Mouse (Mus musculus) midbrain, embryonic 14.5 days (tissue): ENCODE results near the gene Oscp1. TPM values are rescaled to one million over a fixed set of nuclear protein-coding genes. Genes with fewer than 3 reads are reported as not detected.
A peak's percentile ranks its signal among the peaks of the same experiment; 100 is the strongest.

Experiments used
- ATAC-seq: fragments of 200-750 bp; cut with Nextera tagmentation; 2 replicates; pipeline ENCODE4 v1.8.0; 2017; ENCODE audit warnings: moderate number of reproducible peaks, moderate library complexity; ENCODE audit not compliant: low FRiP score, low TSS enrichment
- DNase-seq: peaks from one replicate; pipeline ENCODE4 v3.0.0-alpha.2; 2015
- H3K27ac ChIP-seq: fragments of 300-500 bp; sonication (generic); replicated peaks from 2 replicates; pipeline ENCODE4 v1.5.1; 2014; ENCODE audit warnings: mild to moderate bottlenecking, low read depth, low read length, moderate library complexity
- H3K27me3 ChIP-seq: fragments of 300-500 bp; sonication (generic); 2 replicates; pipeline ENCODE4 v1.6.1; 2014; ENCODE audit warnings: low read length, control low read depth, mixed read lengths; ENCODE audit not compliant: control insufficient read depth, insufficient read depth
- H3K36me3 ChIP-seq: fragments of 300-500 bp; sonication (generic); 2 replicates; pipeline ENCODE4 v1.6.1; 2014; ENCODE audit warnings: low read length, control low read depth; ENCODE audit not compliant: control insufficient read depth, insufficient read depth
- H3K4me1 ChIP-seq: fragments of 300-500 bp; sonication (generic); 2 replicates; pipeline ENCODE4 v1.6.1; 2014; ENCODE audit warnings: mild to moderate bottlenecking, antibody characterized with exemption, low read length, control low read depth; ENCODE audit not compliant: control insufficient read depth, insufficient read depth
- H3K4me2 ChIP-seq: fragments of 300-500 bp; sonication (generic); 2 replicates; pipeline ENCODE4 v1.6.1; 2014; ENCODE audit warnings: mild to moderate bottlenecking, low read length, moderate library complexity
- H3K4me3 ChIP-seq: fragments of 300-500 bp; sonication (generic); replicated peaks from 2 replicates; pipeline ENCODE4 v1.5.1; 2014; ENCODE audit warnings: low read depth, low read length
- H3K9ac ChIP-seq: fragments of 300-500 bp; sonication (generic); replicated peaks from 2 replicates; pipeline ENCODE4 v1.6.1; 2014; ENCODE audit warnings: mild to moderate bottlenecking, low read length, moderate library complexity
- H3K9me3 ChIP-seq: fragments of 300-500 bp; sonication (generic); 2 replicates; pipeline ENCODE4 v1.6.1; 2016; ENCODE audit warnings: low read length, control low read depth, mixed read lengths; ENCODE audit not compliant: control insufficient read depth
- WGBS: fragments of 180-500 bp; shearing (Covaris S2); extraction: QIAGEN DNeasy Blood & Tissue Kit; methylation state at CpG from one replicate; pipeline ENCODE4 v1.1.7; 2014; 5-methylcytosine and 5-hydroxymethylcytosine counted together
- polyA plus RNA-seq: library from polyadenylated mRNA; unstranded; fragments of >200 nt; fragmentation: Nextera tagmentation; extraction: Ambion mirVana; gene quantifications from 2 replicates; pipeline ENCODE4 v1.2.1, GENCODE M21; 2014

Oscp1 gene
- polyA plus RNA-seq, 1 experiment from 2014 or later, result 34.0 TPM

DNA sequence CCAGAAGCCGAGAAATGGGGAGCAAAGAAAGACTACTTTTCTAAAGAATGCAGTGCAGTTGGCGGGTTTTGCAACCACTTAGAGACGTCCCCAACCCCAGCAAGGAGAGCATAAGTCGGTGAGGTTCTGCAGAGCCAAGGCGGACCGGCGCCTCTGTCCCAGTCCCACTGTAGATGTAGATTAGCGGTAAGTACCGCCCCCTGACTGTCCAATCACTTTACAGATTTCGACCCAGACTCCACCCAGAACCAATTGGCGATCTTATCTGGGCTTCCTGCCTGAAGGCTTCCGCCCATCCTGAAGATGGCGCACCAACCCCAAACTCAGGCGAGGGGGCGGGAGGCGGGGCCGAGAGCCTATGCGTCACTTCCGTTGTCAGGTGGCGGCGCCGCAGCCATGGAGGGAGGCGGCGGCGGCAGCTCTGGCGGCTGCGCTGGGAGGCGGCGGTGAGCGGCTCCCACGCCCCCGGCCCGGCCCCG is 45.3 kb downstream of the Oscp1 start, which contains the start of gene Stk40:
Gene Stk40 (plus strand): TSS at position 368 of the 479 bp plus-strand sequence.
- Histone ChIP-seq H3K36me3 (no peaks in the 10 kb centered on the region), H3K9ac (peak within 1 kb of the TSS; percentile 83), H3K9me3 (no peaks in the 10 kb centered on the region), H3K4me3 (peak within 1 kb of the TSS; percentile 91), H3K4me1 (peaks cover 49% of the 10 kb centered on the region), H3K4me2 (peak within 1 kb of the TSS; percentile 96), H3K27me3 (no peaks in the 10 kb centered on the region), H3K27ac (peak within 1 kb of the TSS; percentile 83)
- DNase-seq, result peak; percentile 98
- WGBS, result under 1% methylated on average over 33 of the region's 34 CpGs
- peak; percentile 94 for ATAC-seq

- DNase-seq, result peak; percentile 54
- Histone ChIP-seq H3K4me1 (peaks cover 51% of the 10 kb centered on the region), H3K4me3 (peak overlapping the region; percentile 91), H3K27ac (peak overlapping the region; percentile 64), H3K36me3 (no peaks in the 10 kb centered on the region), H3K9ac (peak overlapping the region; percentile 83), H3K9me3 (no peaks in the 10 kb centered on the region), H3K4me2 (peak overlapping the region; percentile 96), H3K27me3 (no peaks in the 10 kb centered on the region)
- ATAC-seq, result no peak
- WGBS, result 2% methylated on average over 34 of the region's 34 CpGs
Measured at GRCm38 (mm10) chr4:126104261-126105075, 46.1 kb downstream of the Oscp1 start.

DNA sequence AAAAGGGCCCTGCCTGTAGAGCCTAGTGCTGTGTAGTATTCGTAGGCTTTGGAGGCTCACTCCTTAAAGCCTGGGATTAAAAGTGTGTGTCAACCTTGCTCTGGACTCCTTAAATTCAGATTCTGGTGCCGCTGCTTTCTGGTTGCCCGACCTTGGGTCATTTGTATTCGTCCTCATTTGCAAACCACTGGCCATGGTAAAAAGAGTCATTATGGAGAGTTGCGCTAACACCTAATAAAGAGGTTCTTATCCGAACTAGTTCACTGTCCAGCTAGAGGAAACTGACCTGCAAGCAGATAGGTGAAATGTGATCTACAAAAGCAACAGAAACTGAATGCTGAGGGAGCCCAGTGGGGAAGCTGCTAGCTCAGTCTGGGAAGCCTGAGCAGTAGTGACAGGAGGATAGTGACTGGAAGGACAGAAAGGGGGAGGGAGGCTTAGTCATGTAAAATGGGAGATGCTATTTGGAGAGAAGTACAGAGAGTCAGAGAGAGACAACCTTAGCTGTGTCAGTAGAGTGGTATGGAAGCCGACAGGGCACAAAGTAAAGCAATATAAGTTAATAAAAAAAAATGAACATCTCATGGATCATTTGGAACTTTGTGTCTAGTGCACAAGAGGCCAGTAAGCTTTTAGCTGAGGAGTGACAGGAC is 46.9 kb downstream of the Oscp1 start:
- H3K4me1 ChIP-seq, result peaks cover 59% of the 10 kb centered on the region
- 55% methylated on average over 7 of the region's 7 CpGs for WGBS
- peak overlapping the region; percentile 91 for H3K4me3 ChIP-seq
- no peaks in the 10 kb centered on the region for H3K27me3 ChIP-seq
- H3K36me3 ChIP-seq, result no peaks in the 10 kb centered on the region
- ATAC-seq (no peak), DNase-seq (no peak)
- H3K4me2 ChIP-seq, result peak overlapping the region; percentile 96
- H3K9me3 ChIP-seq, result no peaks in the 10 kb centered on the region
- H3K9ac ChIP-seq, result no peak overlapping the region
- H3K27ac ChIP-seq, result no peak overlapping the region

- H3K36me3 ChIP-seq, result no peaks in the 10 kb centered on the region
- 14% methylated on average over 8 of the region's 8 CpGs for WGBS
- peak overlapping the region; percentile 39; the same call in 1 of the 2 replicates for H3K9ac ChIP-seq
- DNase-seq (peak; percentile 36), ATAC-seq (no peak)
- no peaks in the 10 kb centered on the region for H3K27me3 ChIP-seq
- no peak overlapping the region for H3K4me3 ChIP-seq
- no peaks in the 10 kb centered on the region for H3K9me3 ChIP-seq
- H3K4me2 ChIP-seq, result 0 out of 2 replicates have a peak overlapping the region, but pooled peaks have one; percentile 5
- peaks cover 62% of the 10 kb centered on the region for H3K4me1 ChIP-seq
- H3K27ac ChIP-seq, result 0 out of 2 replicates have a peak overlapping the region, but pooled peaks have one; percentile 10
Measured at GRCm38 (mm10) chr4:126108061-126108740, 49.8 kb downstream of the Oscp1 start.

DNA sequence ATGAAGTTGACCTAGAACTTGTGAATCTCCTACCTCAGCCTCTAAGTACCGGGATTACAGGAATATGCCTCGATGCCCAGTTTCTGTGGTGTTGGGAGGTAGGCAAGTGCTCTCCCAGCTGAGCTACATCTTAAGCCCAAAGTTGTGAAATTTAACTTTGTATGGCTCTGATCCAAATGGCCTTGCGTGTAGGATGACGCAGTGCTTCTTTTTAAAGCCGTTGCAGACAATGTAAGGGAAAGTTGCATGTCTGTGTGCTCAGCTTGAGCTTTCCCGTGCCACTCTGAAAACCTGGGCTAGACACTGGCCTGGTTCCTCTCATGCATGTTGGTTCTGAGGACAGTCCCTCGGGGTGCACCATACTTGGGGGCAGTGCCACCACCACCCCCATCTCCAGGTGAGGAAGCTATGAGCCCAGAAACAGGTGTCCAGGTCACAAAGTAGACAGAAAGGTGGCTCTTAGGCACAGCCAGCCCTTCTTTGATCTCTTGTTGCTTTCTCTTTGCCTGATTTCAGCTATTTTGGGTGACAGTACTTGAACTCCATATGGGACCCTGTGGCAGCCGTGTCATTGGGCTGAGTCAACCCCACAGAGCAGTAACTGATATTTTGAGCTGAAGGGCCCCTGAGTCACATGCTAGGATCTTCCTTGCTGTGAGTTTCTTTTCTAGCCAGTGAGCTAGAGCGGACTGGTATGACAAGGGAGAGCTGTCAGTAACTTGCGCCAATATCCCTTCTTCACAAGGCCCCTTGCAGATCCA is 51.4 kb downstream of the Oscp1 start:
- no peak for ATAC-seq
- Histone ChIP-seq H3K4me3 (no peak overlapping the region), H3K9me3 (no peaks in the 10 kb centered on the region), H3K4me1 (peaks cover 56% of the 10 kb centered on the region), H3K27ac (peak overlapping the region; percentile 77), H3K9ac (0 out of 2 replicates have a peak overlapping the region, but pooled peaks have one; percentile 40), H3K36me3 (no peaks in the 10 kb centered on the region), H3K4me2 (peak overlapping the region; percentile 8; the same call in 1 of the 2 replicates), H3K27me3 (no peaks in the 10 kb centered on the region)
- 81% methylated on average over 10 of the region's 10 CpGs for WGBS
- no peak for DNase-seq

DNA sequence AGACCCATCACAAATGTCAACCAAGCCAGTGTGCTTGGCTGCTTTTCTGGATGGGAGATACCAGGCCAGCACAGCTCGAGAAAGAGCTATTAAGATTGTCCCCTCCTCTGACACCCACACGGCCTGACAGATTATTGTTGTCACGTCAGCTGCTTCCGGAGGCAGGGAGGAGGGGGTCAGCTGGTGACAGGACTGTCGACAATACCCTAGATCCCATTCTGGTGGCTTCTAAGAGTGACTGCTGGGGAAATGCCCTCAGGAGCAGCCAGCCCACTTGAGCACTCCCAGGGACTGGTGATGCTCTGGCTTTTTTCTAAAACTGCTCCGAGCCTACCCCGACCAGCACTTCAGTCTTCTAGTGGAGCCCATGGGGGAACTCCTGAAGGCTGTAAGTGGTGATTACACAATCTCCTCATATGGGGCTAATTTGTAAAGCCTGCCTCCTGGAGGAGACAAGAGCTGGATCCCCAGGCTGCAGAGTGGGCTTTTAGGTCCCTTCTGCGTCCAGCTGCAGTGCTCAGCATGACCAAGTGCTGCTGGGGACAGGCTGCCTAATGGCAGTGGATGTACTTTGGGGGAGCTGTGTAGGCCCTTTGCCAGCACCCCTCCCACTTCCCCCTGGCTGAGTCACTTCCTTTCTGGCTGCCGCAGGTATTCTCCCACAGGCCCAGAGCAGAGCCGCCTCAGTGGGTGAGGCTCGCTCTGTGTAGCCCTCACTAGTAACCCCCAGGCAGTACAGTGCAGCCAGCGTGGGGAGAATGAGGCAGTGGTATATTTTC is 52.2 kb downstream of the Oscp1 start:
- no peaks in the 10 kb centered on the region for H3K36me3 ChIP-seq
- peak overlapping the region; percentile 30 for H3K4me2 ChIP-seq
- peak overlapping the region; percentile 77 for H3K27ac ChIP-seq
- H3K4me1 ChIP-seq, result peaks cover 48% of the 10 kb centered on the region
- no peaks in the 10 kb centered on the region for H3K9me3 ChIP-seq
- peak overlapping the region; percentile 40; the same call in 1 of the 2 replicates for H3K9ac ChIP-seq
- no peaks in the 10 kb centered on the region for H3K27me3 ChIP-seq
- ATAC-seq, result no peak; the same call in 1 of the 2 replicates
- peak; percentile 45 for DNase-seq
- H3K4me3 ChIP-seq, result no peak overlapping the region
- WGBS, result 4% methylated on average over 12 of the region's 12 CpGs

DNA sequence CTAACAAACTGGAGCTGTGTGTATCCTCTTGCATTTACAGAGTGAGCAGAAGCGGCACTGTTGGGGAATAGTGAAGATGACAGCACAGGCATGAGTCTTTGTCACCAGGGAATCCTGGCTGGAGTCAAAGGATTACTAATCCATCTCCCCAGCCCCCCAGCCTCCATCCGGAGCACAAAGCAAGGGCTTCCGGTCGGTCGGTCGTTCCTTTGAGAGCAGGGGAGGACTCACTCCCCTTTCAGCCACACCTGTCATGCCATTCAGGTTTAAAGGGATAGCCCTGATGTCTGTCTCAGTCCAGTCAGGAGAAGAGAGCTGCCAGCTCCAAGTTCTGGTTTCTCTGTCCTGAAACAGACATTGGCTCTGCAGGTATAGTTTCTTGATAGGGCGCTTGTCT is 52.8 kb downstream of the Oscp1 start:
- peak overlapping the region; percentile 77 for H3K27ac ChIP-seq
- H3K9ac ChIP-seq, result peak overlapping the region; percentile 40; the same call in 1 of the 2 replicates
- no peak for ATAC-seq
- H3K4me1 ChIP-seq, result peaks cover 42% of the 10 kb centered on the region
- peak; percentile 34 for DNase-seq
- H3K27me3 ChIP-seq, result no peaks in the 10 kb centered on the region
- no peak overlapping the region for H3K4me3 ChIP-seq
- H3K9me3 ChIP-seq, result no peaks in the 10 kb centered on the region
- H3K36me3 ChIP-seq, result no peaks in the 10 kb centered on the region
- WGBS, result 15% methylated on average over 7 of the region's 7 CpGs
- peak overlapping the region; percentile 30 for H3K4me2 ChIP-seq
